Mouse (Mus musculus) ovary, adult 10 weeks (tissue): ENCODE results near the gene Epha3. TPM values are rescaled to one million over a fixed set of nuclear protein-coding genes. Genes with fewer than 3 reads are reported as not detected.

Experiments
- polyA plus RNA-seq: library from polyadenylated mRNA; stranded (reverse); fragments of 350-450 nt; fragmentation: Illumina TruSeq; extraction: RNeasy Lipid Tissue Mini Kit (QIAGEN cat#74804); gene quantifications from one replicate; pipeline ENCODE4 v1.2.3, GENCODE M21; 2014

The Epha3 gene
- polyA plus RNA-seq: 12.9 TPM

DNA sequence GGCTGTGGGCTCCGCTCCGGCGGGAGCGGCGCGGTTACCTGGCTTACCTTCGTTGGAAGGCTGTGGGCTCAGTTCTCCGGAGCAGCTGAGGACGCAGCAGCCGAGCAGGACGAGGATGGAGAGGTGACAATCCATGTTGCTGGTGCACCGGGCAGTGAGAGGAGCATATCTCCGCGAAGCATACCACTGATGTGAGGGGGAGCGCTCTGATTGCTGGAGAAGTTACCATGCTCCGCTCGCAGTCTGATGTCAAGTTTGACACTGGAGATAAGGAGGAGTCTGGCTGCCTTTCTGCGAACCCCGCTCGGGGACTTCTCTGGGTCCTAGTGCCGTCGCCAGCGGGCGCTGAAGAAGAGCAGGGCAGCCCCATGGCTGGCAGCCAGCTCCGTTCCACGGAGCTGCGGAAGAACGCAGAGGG, at the start of gene Epha3:
TSS of gene Epha3 (minus strand) at position 263 of the 418 bp plus-strand sequence.

